Mouse (Mus musculus) central nervous system, embryonic 14 days (tissue): ENCODE results near the gene Mau2. TPM values are rescaled to one million over a fixed set of nuclear protein-coding genes. Genes with fewer than 3 reads are reported as not detected.

Experiments used
- polyA plus RNA-seq: library from polyadenylated mRNA; depleted of rRNA; stranded (reverse); fragments of >200 nt; gene quantifications from 2 replicates; pipeline ENCODE4 v1.2.3, GENCODE M21; 2012; rRNA removed

The Mau2 gene
- polyA plus RNA-seq, result 106 and 108 TPM in 2 replicates

DNA sequence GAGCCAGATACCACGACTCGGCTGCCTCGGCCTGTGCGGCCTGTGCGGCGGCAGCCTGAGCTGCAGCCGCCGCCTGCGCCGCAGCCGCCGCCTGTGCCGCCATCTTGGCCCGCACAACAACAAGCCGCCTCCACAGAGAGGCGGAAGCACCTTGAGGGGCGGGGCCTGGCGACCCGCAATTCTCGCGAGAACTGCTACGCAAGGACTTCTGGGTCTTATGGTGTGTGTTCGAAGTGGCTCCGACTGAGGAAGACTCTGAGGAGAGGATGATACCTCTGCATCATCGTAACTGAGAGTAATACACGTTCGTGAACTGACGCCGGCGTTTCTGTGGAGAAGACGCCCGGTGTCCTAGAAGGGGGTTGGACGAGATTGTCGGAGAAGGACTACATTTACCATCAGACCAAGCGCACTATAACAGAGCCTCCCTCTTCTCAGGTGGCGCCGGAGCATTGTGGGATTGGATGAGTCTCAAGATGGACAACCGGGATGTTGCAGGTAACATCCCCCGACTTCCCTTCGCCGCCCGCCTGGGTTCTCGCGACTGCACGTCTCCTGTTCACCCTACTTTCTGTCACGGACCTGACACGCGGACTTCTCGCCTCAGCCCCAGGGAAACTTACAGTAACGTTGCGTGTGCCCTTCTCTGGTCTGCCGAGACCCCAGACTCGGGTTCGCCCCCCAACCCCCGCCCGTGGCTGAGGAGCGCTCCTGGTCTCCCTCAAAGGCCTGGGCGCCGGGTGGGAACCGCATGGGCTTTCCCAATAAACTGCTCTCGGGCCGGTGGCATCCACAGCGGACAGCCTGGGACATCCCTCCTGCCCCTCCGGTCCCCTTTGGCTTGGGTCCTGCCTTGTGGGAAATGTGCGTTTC, at the start of gene Mau2, which contains the start of gene Sugp1:
TSS of gene Mau2 (minus strand) at position 152 of the 873 bp plus-strand sequence.
TSS of gene Sugp1 (plus strand) at position 231 of the 873 bp plus-strand sequence.

DNA sequence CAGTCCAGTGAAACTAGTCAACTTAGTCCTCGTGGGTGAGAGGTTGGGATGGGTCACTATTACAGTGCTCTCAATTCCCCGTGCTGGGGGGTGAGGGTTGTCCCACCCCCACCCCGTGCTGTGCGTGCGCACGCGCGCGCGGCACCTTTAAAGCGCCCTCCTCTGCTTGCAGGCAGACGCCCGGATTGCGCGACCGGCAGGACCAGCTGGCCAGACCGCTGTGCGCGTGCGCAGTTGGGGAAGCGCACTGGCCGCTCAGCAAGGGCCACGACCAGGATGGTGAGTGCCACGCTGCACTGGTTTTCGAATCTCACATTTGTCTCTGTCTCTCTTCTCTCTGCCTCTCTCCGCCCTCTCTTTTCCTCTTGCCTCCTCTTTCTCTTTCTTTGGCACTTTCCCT, 40.8 kb upstream of the Mau2 start, which contains the start of gene Hapln4:
TSS of gene Hapln4 (plus strand) at position 173 of the 400 bp plus-strand sequence.

DNA sequence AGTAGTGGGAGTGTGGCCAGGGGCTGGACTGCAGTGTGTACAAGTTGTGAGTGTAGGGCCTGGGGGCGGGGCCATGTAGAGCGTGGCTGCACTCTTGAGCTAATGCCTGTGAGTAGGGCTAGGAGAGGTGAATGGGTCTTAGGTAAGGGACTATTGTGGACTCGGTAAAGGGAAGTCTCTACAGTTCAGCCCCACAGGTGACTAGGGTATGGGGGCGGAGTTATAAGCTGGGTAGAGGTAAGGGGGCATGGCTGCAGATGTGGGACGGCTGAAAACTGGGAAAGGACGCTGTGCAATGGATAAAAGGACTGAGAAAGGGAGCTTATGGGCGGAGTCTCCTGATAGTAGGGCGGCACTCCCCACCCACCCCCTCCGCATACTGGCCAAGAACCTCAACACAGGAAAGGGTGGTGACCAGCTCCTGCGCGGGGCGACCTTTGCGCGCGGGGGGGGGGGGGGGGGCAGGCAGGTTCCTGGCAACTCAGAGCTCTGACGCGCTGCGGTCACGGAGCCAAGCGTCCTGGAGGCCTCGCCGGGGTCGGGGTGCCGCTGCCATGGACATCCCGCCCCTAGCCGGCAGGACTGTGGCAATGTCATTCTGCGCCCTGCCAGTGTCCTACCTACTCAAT, 30.0 kb upstream of the Mau2 start, which contains the start of gene Tm6sf2:
TSS of gene Tm6sf2 (plus strand) at position 484 of the 629 bp plus-strand sequence.

DNA sequence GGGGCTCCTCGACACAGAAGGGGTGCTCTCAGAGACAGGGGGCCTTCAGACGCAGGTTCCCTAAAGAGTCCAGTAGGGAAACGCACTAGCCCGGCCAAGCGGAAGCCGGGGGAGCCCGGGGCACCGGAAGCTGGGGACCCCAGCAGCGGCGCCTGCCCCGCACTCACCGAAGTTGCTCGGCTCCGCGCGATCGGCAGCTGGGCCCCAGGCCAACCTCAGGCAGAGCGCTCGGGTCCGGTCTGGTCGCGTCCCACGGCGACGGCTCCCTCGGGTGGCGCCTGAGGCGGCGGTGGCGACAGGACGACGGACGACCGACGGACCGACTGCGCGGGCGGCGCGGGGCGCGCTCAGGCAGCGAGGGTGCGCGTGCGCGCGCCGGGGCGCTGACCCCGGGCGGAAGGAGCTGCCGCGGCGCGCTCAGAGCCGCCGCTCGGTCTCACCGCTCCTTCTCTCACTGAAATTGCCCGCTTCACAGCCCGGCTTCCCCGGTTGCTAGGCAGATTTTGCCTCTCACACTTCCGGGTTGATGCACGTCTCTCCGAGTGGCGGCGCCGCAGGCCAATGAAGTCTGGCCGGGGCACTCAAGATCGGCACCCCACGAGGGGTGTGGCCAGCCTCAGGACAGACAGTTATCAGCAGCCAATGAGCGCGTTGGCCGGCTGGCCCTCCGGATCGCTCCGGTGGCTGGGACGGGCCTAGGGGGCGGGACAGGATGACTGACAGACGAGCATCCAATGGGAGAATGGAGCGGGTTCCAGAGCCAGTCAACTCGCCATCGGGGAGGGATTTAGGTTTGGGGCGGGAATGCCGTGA, 46.6 kb downstream of the Mau2 start, which contains the start of gene Gatad2a:
TSS of gene Gatad2a (minus strand) at position 609 of the 813 bp plus-strand sequence.

Other genes with a start within 250 kb of the Mau2 start
- gene Gmip, start 234.1 kb downstream of the Mau2 start, polyA plus RNA-seq, result 69.7 and 72.7 TPM in 2 replicates
- gene Lpar2, start 220.3 kb downstream of the Mau2 start, polyA plus RNA-seq, result 5.8 and 6.0 TPM in 2 replicates
- gene Pbx4, start 210.2 kb downstream of the Mau2 start, polyA plus RNA-seq, result 35.2 and 36.1 TPM in 2 replicates
- gene Cilp2, start 155.0 kb downstream of the Mau2 start, polyA plus RNA-seq, result 3.6 and 4.0 TPM in 2 replicates
- 0.35 and 0.53 TPM in 2 replicates for gene Tssk6, start 140.6 kb downstream of the Mau2 start, polyA plus RNA-seq
- gene Ndufa13, start 140.2 kb downstream of the Mau2 start, polyA plus RNA-seq, result 111 TPM in 2 replicates
- gene Yjefn3, start 140.0 kb downstream of the Mau2 start, polyA plus RNA-seq, result 9.4 and 9.6 TPM in 2 replicates
- 37.4 and 38.1 TPM in 2 replicates for gene Gatad2a, start 46.4 kb downstream of the Mau2 start, polyA plus RNA-seq
- gene Sugp1, start 79 bp upstream of the Mau2 start, polyA plus RNA-seq, result 34.3 TPM in 2 replicates
- gene Tm6sf2, start 30.2 kb upstream of the Mau2 start, polyA plus RNA-seq, result 7.4 and 8.5 TPM in 2 replicates
- gene Hapln4, start 40.7 kb upstream of the Mau2 start, polyA plus RNA-seq, result 0.36 and 0.43 TPM in 2 replicates
- gene Ncan, start 78.1 kb upstream of the Mau2 start, polyA plus RNA-seq, result 71.2 and 75.0 TPM in 2 replicates
- 22.3 and 23.8 TPM in 2 replicates for gene Nr2c2ap, start 88.6 kb upstream of the Mau2 start, polyA plus RNA-seq
- gene Rfxank, start 96.4 kb upstream of the Mau2 start, polyA plus RNA-seq, result 21.1 and 22.6 TPM in 2 replicates
- gene Borcs8, start 96.8 kb upstream of the Mau2 start, polyA plus RNA-seq, result 99.4 and 109 TPM in 2 replicates
- gene Mef2b, start 97.0 kb upstream of the Mau2 start, polyA plus RNA-seq, result 0.38 and 0.41 TPM in 2 replicates
- gene Tmem161a, start 129.6 kb upstream of the Mau2 start, polyA plus RNA-seq, result 91.8 and 98.7 TPM in 2 replicates
- gene Slc25a42, start 169.6 kb upstream of the Mau2 start, polyA plus RNA-seq, result 23.3 and 27.3 TPM in 2 replicates
- gene Sugp2, start 191.5 kb upstream of the Mau2 start, polyA plus RNA-seq, result 144 and 152 TPM in 2 replicates
- 81.8 and 84.9 TPM in 2 replicates for gene Armc6, start 191.7 kb upstream of the Mau2 start, polyA plus RNA-seq
- 74.1 and 85.3 TPM in 2 replicates for gene Homer3, start 240.1 kb upstream of the Mau2 start, polyA plus RNA-seq